Mouse (Mus musculus) MEL (cell line): ENCODE measurements around the gene Ubb.

Experiments used
- MXI1 ChIP-seq: IDR thresholded peaks from 2 replicates; pipeline ENCODE4 v1.6.1; 2011; ENCODE audit warnings: mild to moderate bottlenecking, low read depth, low read length, improper control_type of control experiment
- NELFE ChIP-seq: IDR thresholded peaks from 2 replicates; pipeline ENCODE4 v1.6.1; 2011; ENCODE audit warnings: low read depth, low read length, improper control_type of control experiment
- POLR2AphosphoS2 ChIP-seq: IDR thresholded peaks from 2 replicates; pipeline ENCODE4 v1.6.1; 2011; ENCODE audit warnings: low read length, improper control_type of control experiment
- USF1 ChIP-seq: IDR thresholded peaks from 2 replicates; pipeline ENCODE4 v1.6.1; 2014; ENCODE audit warnings: low read depth, mild to moderate bottlenecking, inconsistent platforms, low read length, improper control_type of control experiment, moderate library complexity

- TF ChIP-seq USF1 (no peak), NELFE (no peak), POLR2AphosphoS2 (no peak), MXI1 (no peak)
These were observed 36.1 kb downstream of the Ubb start for GRCm38 (mm10) chr11:62587034-62587433.
